Mouse (Mus musculus) testis, adult 2 months (tissue): ENCODE measurements around the gene Cxcl17.

Source experiments
- CTCF ChIP-seq: fragments of 200-500 bp; IDR thresholded peaks from 2 replicates; pipeline ENCODE4 v1.5.1; 2012; ENCODE audit warnings: low read depth, mild to moderate bottlenecking, inconsistent platforms, low read length, moderate library complexity; ENCODE audit not compliant: control insufficient read depth, insufficient read depth, insufficient replicate concordance
- POLR2A ChIP-seq: fragments of 200-500 bp; IDR thresholded peaks from 2 replicates; pipeline ENCODE4 v1.6.1; 2012; ENCODE audit warnings: low read depth, mild to moderate bottlenecking, inconsistent platforms, low read length, moderate library complexity; ENCODE audit not compliant: control insufficient read depth

DNA sequence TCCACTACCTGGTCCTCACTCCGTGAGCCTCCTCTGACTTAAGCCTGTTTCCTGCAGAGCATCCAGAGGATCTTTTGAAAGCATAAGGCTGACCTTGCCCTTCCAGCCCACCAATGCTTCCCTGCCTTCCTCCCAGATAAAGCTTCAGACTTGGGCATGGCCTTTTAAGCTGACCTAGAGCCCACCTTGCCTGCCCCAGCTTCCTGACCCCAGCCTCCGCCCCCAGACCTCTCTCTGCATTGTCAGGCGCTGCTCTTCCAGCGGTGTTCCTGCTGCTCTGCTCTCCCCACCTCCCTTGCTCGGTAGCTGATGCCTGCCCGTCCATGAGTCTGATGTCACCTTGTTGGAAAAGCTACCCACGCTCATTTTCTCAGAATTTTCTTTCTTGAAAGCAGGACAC lies 19.8 kb downstream of the Cxcl17 start:
- TF ChIP-seq POLR2A (no peak), CTCF (no peak)
